Mouse (Mus musculus): ENCODE results near the gene Galnt7. TPM values are rescaled to one million over a fixed set of nuclear protein-coding genes. Genes with fewer than 3 reads are reported as not detected.

Gene Galnt7
- polyA plus RNA-seq, 2 experiments: 7.8 to 11.2 TPM

DNA sequence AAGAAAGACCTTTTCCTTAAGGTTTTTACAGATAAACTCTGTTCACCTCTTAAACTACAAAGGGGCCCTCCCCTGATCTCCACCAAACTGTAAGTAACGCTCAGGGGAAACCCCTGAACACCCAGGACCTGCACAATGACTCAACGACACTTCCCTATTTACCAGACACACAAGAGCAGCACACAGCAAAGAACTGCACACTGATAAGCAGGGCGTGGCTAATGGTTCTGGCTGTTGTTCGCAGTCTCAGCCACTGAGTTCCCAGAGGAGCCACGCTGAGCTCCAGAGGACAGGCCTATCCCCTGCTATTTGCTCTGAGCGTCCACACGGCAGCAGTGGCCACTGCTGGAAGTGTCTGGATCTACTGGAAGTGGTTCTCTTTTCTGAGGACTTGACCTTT lies 76.6 kb downstream of the Galnt7 start:
- no peak overlapping the region for H3K4me2 ChIP-seq (replicated peaks; ENCODE audit: low read depth, low read length, severe bottlenecking)
- no peak overlapping the region for H3K4me3 ChIP-seq (replicated peaks; ENCODE audit: low read length)
- DNase-seq (ENCODE audit: low spot score): no peak
- no peaks in the 10 kb centered on the region for H3K36me3 ChIP-seq (ENCODE audit: control insufficient read depth, insufficient read depth, low read length)
- ATAC-seq (ENCODE audit: low FRiP score, low read depth): 0 out of 2 replicates have a peak, but pooled peaks have one; percentile 19
- WGBS: 66% methylated on average over 7 of the region's 7 CpGs
- H3K27me3 ChIP-seq (ENCODE audit: control insufficient read depth, insufficient read depth, low read length): no peaks in the 10 kb centered on the region
- no peak for TF ChIP-seq POLR2A (IDR thresholded peaks at IDR 0.05; ENCODE audit: borderline replicate concordance, extremely low read depth, insufficient read depth, insufficient read length)
- no peak overlapping the region for H3K9ac ChIP-seq (ENCODE audit: low read depth, low read length, severe bottlenecking)
- H3K4me1 ChIP-seq (ENCODE audit: control insufficient read depth, insufficient read depth, low read length): no peaks in the 10 kb centered on the region
- no peaks in the 10 kb centered on the region for H3K9me3 ChIP-seq (ENCODE audit: control insufficient read depth, low read length)
- no peak overlapping the region for H3K27ac ChIP-seq (replicated peaks; ENCODE audit: low read depth, low read length)

DNA sequence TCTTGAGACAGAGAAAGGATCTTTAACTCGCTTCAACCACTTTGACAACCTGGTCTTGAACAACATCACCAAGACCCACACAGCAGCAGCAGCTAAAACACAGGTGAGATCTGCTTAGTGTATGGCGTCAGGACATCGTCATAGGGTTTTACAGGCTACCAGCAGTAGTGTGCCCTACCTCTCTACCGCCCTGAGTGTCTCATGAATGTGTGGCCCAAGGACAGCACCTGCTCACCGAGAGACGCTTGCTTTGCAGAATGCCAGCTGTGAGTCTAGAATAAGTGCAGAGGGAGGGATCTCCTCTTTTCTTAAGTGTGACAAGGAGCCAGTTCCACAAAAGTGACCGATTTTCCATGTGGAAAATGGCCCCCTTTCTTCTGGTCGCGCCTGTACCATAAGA lies 77.5 kb downstream of the Galnt7 start:
- Histone ChIP-seq H3K27ac (replicated peaks; ENCODE audit: low read depth, low read length) (no peak overlapping the region), H3K4me3 (replicated peaks; ENCODE audit: low read length) (no peak overlapping the region), H3K36me3 (ENCODE audit: control insufficient read depth, insufficient read depth, low read length) (no peaks in the 10 kb centered on the region), H3K4me2 (replicated peaks; ENCODE audit: low read depth, low read length, severe bottlenecking) (no peak overlapping the region), H3K4me1 (ENCODE audit: control insufficient read depth, insufficient read depth, low read length) (peaks cover under 1% of the 10 kb centered on the region; the same call in 1 of the 2 replicates), H3K9me3 (ENCODE audit: control insufficient read depth, low read length) (no peaks in the 10 kb centered on the region), H3K27me3 (ENCODE audit: control insufficient read depth, insufficient read depth, low read length) (no peaks in the 10 kb centered on the region), H3K9ac (ENCODE audit: low read depth, low read length, severe bottlenecking) (no peak overlapping the region)
- 74% methylated on average over 9 of the region's 9 CpGs for WGBS
- no peak for TF ChIP-seq POLR2A (IDR thresholded peaks at IDR 0.05; ENCODE audit: borderline replicate concordance, extremely low read depth, insufficient read depth, insufficient read length)
- no peak for DNase-seq (ENCODE audit: low spot score)
- no peak for ATAC-seq (ENCODE audit: low FRiP score, low read depth)

DNA sequence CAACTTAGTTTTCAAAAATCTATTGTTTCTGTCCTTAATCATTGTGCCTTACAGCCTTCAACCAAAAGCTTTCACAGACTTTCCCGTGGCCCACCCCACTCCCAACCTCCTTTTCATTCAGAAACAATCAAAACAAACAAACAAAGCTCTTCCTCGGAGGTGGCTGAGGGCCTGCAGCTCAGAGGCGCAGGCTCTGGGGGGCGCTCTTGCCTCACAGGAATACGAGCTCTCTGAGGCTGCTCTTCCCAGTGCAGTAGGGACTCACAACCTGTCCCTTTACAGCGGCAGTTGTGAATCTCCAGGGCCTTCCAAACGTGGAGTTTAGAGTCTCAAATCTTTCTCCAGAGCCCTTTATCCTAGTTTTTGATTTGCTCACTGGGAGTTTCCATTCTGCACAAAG lies 78.4 kb downstream of the Galnt7 start:
- DNase-seq (ENCODE audit: low spot score): no peak
- H3K27me3 ChIP-seq (ENCODE audit: control insufficient read depth, insufficient read depth, low read length): no peaks in the 10 kb centered on the region
- H3K9me3 ChIP-seq (ENCODE audit: control insufficient read depth, low read length): no peaks in the 10 kb centered on the region
- no peak; the same call in 1 of the 2 replicates for ATAC-seq (ENCODE audit: low FRiP score, low read depth)
- H3K36me3 ChIP-seq (ENCODE audit: control insufficient read depth, insufficient read depth, low read length): no peaks in the 10 kb centered on the region
- no peak overlapping the region for H3K27ac ChIP-seq (replicated peaks; ENCODE audit: low read depth, low read length)
- no peak overlapping the region for H3K4me3 ChIP-seq (replicated peaks; ENCODE audit: low read length)
- no peak overlapping the region for H3K4me2 ChIP-seq (replicated peaks; ENCODE audit: low read depth, low read length, severe bottlenecking)
- WGBS: 10% methylated on average over 7 of the region's 7 CpGs
- H3K4me1 ChIP-seq (ENCODE audit: control insufficient read depth, insufficient read depth, low read length): peaks cover 6% of the 10 kb centered on the region; the same call in 1 of the 2 replicates
- TF ChIP-seq POLR2A (IDR thresholded peaks at IDR 0.05; ENCODE audit: borderline replicate concordance, extremely low read depth, insufficient read depth, insufficient read length): no peak
- H3K9ac ChIP-seq (ENCODE audit: low read depth, low read length, severe bottlenecking): no peak overlapping the region

DNA sequence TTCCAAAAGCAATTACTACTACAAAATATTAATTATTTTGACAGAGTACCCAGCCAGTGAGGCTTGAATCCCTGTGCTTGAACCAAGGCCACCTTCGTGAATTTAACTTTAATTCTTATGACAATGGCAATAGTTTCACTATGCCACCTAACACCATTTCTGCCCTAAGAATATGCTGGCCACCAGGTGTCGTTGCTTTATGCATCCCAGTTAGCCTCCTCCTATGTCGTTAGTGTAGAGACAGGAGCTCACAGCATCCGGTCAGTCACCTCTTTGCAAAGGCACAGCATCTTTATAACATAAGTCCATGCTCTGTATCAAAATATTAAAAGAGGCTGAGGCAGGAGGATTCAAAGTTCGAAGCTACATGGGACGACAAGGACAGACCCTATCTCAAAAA lies 79.0 kb downstream of the Galnt7 start:
- no peak overlapping the region for H3K4me2 ChIP-seq (replicated peaks; ENCODE audit: low read depth, low read length, severe bottlenecking)
- TF ChIP-seq POLR2A (IDR thresholded peaks at IDR 0.05; ENCODE audit: borderline replicate concordance, extremely low read depth, insufficient read depth, insufficient read length): no peak
- no peaks in the 10 kb centered on the region for H3K27me3 ChIP-seq (ENCODE audit: control insufficient read depth, insufficient read depth, low read length)
- H3K36me3 ChIP-seq (ENCODE audit: control insufficient read depth, insufficient read depth, low read length): no peaks in the 10 kb centered on the region
- H3K27ac ChIP-seq (replicated peaks; ENCODE audit: low read depth, low read length): no peak overlapping the region
- DNase-seq (ENCODE audit: low spot score) (no peak), ATAC-seq (ENCODE audit: low FRiP score, low read depth) (no peak)
- no peak overlapping the region for H3K4me3 ChIP-seq (replicated peaks; ENCODE audit: low read length)
- H3K9me3 ChIP-seq (ENCODE audit: control insufficient read depth, low read length): no peaks in the 10 kb centered on the region
- WGBS: 85% methylated on average over 6 of the region's 6 CpGs
- peaks cover 11% of the 10 kb centered on the region for H3K4me1 ChIP-seq (ENCODE audit: control insufficient read depth, insufficient read depth, low read length)
- no peak overlapping the region for H3K9ac ChIP-seq (ENCODE audit: low read depth, low read length, severe bottlenecking)

DNA sequence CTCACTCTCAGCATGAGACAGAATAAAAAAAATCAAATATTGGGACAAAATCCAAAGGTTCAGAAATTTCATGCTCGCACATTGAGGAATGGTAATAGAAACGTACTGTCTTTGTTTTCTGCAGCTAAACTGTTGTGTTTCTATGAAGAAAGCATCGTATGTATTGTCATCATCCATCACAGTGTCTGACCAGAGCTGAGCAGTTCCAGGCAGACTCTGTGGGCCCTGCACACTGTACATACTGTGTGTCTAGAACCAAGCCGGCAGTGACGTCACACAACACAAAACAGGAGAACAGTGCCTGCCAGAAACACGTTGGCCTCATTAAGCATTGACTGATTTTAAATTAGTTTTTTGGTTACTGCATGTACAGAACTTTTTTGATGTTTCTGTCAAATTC lies 82.9 kb downstream of the Galnt7 start:
- no peak overlapping the region for H3K4me3 ChIP-seq (replicated peaks; ENCODE audit: low read length)
- H3K27me3 ChIP-seq (ENCODE audit: control insufficient read depth, insufficient read depth, low read length): no peaks in the 10 kb centered on the region
- H3K9ac ChIP-seq (ENCODE audit: low read depth, low read length, severe bottlenecking): no peak overlapping the region
- H3K36me3 ChIP-seq (ENCODE audit: control insufficient read depth, insufficient read depth, low read length): no peaks in the 10 kb centered on the region
- DNase-seq (ENCODE audit: low spot score) (no peak), ATAC-seq (ENCODE audit: low FRiP score, low read depth) (0 out of 2 replicates have a peak, but pooled peaks have one; percentile 26)
- 62% methylated on average over 6 of the region's 6 CpGs for WGBS
- H3K4me2 ChIP-seq (replicated peaks; ENCODE audit: low read depth, low read length, severe bottlenecking): no peak overlapping the region
- no peaks in the 10 kb centered on the region for H3K9me3 ChIP-seq (ENCODE audit: control insufficient read depth, low read length)
- no peak overlapping the region for H3K27ac ChIP-seq (replicated peaks; ENCODE audit: low read depth, low read length)
- peaks cover 13% of the 10 kb centered on the region for H3K4me1 ChIP-seq (ENCODE audit: control insufficient read depth, insufficient read depth, low read length)
- TF ChIP-seq POLR2A (IDR thresholded peaks at IDR 0.05; ENCODE audit: borderline replicate concordance, extremely low read depth, insufficient read depth, insufficient read length): no peak

DNA sequence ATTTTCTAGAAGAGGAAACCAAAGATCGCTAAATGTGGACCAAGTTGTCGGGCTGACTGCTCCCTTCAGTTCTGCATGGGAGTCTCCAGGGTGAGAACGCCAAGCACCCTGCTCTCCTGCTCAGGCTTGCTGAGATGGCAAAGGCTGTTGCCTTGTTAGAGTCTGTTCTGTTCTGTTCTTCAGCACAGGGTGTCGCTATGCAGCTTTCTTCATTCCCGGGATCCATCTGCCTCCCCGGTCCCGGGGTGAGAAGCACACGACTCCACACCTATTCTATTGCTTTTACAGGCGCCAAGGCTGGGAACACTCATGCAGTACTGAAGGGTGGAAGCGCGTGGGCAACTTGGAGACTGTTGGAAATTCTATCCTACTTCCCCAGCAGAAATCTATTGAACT lies 83.4 kb downstream of the Galnt7 start:
- H3K4me2 ChIP-seq (replicated peaks; ENCODE audit: low read depth, low read length, severe bottlenecking): no peak overlapping the region
- no peaks in the 10 kb centered on the region for H3K36me3 ChIP-seq (ENCODE audit: control insufficient read depth, insufficient read depth, low read length)
- DNase-seq (ENCODE audit: low spot score) (peak; percentile 31), ATAC-seq (ENCODE audit: low FRiP score, low read depth) (peak; percentile 77)
- no peak for TF ChIP-seq POLR2A (IDR thresholded peaks at IDR 0.05; ENCODE audit: borderline replicate concordance, extremely low read depth, insufficient read depth, insufficient read length)
- peaks cover 13% of the 10 kb centered on the region for H3K4me1 ChIP-seq (ENCODE audit: control insufficient read depth, insufficient read depth, low read length)
- no peak overlapping the region for H3K9ac ChIP-seq (ENCODE audit: low read depth, low read length, severe bottlenecking)
- WGBS: 35% methylated on average over 11 of the region's 11 CpGs
- H3K4me3 ChIP-seq (replicated peaks; ENCODE audit: low read length): no peak overlapping the region
- H3K27ac ChIP-seq (replicated peaks; ENCODE audit: low read depth, low read length): no peak overlapping the region
- H3K27me3 ChIP-seq (ENCODE audit: control insufficient read depth, insufficient read depth, low read length): no peaks in the 10 kb centered on the region
- H3K9me3 ChIP-seq (ENCODE audit: control insufficient read depth, low read length): no peaks in the 10 kb centered on the region

All from limb, embryonic 14.5 days (tissue).